Mouse (Mus musculus) telencephalon, adult 2 months (tissue): ENCODE results near the gene Pdik1l.
"Not testable (repeated sequence)": the region's sequence is repeated elsewhere in the genome, so short reads cannot be mapped to it uniquely, and the experiment has no call there.

ENCODE experiments used
- DNase-seq: peaks from one replicate; pipeline ENCODE4 v3.0.0-alpha.2; 2011; ENCODE audit warnings: low read depth, low spot score

Gene Pdik1l

GRCm38 (mm10) chr4:134298626-134299497 is 11.2 kb upstream of the Pdik1l start:
- DNase-seq, result no peak

GRCm38 (mm10) chr4:134297369-134297768 is 9.7 kb upstream of the Pdik1l start:
- DNase-seq, result no peak

DNA sequence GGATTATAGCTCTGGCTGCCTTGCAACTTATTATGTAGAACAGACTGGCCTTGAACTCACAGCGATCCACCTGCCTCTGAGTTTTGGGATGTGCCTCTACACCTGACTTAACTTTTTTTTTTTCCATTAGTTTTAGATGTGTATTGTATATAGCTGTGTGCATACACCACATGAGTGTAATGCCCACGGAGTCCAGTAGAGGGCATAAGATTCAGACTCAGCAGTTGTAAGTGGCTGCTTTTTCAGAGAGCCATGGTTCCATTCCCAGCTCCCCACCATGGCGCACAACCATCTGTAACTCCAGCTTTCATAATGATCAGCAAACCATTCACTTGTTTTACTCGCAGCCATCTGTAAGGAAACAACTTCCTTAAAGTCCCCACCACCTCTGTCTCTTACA is 8.8 kb upstream of the Pdik1l start:
- DNase-seq, result no peak

DNA sequence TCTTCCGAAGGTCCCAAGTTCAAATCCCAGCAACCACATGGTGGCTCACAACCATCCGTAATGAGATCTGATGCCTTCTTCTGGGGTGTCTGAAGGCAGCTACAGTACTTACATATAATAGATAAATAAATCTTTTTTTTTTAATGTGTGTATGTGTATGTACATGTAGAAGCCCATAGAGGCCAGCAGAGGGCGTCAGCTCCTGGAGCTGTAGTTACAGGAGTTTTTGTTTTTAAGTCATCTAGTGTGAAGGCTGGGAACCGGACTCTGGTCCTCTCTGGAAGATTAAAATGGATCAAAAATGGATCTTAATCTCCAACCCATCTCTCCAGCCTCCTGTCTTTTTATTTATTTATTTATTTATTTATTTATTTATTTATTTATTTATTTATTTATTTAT is 8.4 kb upstream of the Pdik1l start:
- not testable (repeated sequence) for DNase-seq

DNA sequence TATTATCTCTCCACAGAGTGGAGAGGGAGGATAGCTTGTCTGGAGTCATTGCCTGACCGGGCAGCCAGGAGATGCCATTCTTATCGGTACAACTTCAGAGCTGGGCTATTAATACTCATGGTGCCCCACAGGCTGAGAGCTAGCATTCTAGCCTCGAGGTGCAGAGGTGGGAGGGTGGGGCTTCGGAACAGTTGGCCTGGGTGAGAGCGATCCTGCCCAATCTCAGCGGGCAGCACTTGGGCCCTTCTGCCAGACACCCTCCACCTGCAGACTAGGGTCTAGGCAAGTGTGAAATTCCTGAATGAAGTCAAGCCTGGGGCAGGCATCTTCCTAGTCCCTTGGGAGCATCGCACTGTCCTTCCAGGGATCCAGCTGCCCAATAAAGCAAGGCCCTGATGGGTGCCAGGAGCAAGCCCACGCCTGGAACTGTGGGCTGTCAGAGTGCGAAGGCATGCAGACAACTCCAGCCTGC is 6.0 kb upstream of the Pdik1l start:
- DNase-seq, result no peak

DNA sequence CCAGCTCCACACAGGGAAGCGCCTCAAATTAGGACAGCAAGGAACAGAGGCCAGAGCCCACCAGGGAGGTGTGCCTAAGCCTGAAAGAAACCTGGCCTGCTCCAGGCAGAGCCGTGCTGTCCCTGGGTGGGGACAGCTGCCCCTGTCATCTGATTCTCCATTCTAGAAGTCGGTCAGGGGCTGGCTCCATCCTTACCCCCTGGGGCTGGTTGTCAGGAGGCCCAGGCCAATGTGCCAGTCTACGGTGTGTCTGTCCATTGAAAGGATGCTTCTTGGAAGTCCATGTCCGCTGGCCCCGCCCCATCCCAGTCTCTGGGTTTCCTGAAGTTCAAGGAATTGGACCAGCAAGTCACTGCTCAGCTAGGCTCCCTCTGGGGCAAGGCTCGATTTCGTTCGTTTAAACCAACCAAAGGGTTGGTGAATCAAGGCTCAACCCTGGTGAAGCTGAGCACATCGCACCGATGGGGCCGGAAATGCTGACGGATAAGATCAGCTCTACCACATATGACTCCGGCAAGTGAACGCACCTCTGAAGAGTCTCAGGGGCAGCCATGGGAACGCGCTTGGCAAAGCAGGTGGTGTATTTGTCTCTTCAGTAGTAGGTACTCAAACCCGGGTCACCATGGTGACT is 5.5 kb upstream of the Pdik1l start:
- DNase-seq, result no peak

GRCm38 (mm10) chr4:134292067-134292466 is 4.4 kb upstream of the Pdik1l start:
- DNase-seq, result no peak

DNA sequence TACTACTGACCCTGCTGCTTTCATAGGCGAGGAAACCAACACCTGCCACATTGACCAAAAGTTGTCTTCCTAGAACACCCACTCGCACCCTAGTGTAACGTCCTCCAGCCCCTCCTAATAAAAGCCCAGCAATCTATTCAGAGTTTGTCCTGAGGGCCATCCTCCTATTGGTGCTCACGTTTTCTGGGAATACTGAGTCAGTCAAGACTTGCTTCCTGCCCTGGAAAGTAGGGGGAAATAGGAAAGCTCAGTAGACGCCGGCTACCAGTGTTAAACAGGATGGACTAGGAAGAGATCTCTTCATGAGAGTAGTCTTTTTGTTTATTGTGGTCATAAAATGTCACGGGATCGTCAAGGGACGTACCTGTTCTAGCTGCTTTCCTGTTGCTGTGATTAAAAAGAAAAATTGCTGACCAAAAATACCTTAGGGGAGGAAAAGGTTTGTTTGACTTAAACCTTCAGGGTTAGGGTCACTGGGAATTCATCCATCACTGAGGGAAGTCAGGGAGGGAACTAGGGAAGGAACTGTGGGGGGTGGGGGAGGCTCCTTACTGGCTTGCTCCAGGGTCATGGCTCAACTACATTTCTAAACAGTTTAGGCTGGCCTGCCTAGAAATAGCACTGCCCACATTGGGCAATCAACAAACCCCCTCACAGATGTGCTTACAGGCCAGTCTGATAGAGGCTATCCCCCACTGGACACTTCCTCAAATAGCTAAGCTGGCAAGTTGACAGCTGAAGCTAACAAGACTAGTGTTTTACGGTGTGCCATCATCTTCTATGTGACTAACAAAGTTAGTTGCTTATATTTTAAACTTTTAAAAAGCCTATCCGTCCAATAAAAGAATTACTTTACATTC is 932 bp upstream of the Pdik1l start:
- DNase-seq, result no peak

DNA sequence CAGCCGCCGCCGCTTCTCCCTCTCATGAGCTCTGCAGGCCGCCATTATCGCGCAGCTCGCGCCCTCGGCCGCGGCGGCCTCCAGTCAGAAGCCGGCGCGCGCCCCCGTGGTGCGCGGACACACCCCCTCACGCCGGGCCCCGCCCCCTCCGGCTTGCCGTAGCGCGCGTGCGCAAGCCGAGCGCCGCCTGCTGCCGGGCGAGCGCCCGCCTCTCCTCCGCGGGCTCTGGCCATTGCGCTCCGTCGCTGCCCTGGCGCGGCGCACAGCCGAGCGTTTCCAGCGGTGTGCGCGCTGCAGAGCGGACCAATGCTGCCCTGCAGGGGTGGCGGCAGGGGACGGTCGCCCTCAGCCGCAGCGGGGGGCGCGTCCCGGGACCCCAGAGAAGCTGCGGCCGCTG is 529 bp downstream of the Pdik1l start:
- DNase-seq, result no peak

- no peak for DNase-seq
Measured at GRCm38 (mm10) chr4:134286226-134287167, 1.2 kb downstream of the Pdik1l start.

- no peak for DNase-seq
Measured at GRCm38 (mm10) chr4:134284942-134285341, 2.8 kb downstream of the Pdik1l start.

GRCm38 (mm10) chr4:134273417-134274345 is 14.0 kb downstream of the Pdik1l start:
- no peak for DNase-seq

DNA sequence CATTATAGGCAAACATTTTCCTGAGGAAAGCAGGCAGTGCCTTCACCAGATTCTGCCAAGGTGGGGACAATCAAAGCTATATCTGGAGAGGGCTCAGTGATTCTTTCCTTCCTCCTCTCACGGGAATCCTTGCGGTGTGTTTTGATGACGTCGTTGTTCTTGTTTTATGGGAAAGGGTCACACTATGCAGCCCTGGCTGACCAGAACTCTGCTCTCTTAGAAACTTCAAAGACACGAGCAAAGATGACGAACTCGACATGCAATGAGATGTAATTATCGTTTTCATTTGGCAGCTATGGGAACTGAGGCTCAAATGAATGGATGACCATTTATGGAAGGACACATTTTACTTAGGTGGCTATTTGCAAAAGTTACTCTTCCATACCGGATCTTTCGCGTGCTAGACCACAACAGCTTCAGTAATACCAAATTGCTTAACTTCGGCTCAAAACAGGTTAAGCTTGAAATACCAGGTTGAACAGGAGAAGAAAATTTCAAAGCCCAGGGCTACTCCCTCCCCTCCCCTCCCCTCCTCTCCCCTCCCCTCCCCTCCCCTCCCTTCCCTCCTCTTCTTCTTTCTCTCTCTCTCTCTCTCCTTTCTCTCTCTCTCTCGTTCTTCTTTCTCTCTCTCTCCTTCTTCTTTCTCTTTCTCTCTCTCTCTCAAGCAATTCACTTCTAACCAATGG is 14.8 kb downstream of the Pdik1l start:
- DNase-seq, result no peak

- no peak for DNase-seq
Measured at GRCm38 (mm10) chr4:134271979-134272378, 15.7 kb downstream of the Pdik1l start.

GRCm38 (mm10) chr4:134269622-134270021 is 18.1 kb downstream of the Pdik1l start:
- DNase-seq, result not testable (repeated sequence)

GRCm38 (mm10) chr4:134268102-134268655 is 19.5 kb downstream of the Pdik1l start:
- DNase-seq, result no peak

DNA sequence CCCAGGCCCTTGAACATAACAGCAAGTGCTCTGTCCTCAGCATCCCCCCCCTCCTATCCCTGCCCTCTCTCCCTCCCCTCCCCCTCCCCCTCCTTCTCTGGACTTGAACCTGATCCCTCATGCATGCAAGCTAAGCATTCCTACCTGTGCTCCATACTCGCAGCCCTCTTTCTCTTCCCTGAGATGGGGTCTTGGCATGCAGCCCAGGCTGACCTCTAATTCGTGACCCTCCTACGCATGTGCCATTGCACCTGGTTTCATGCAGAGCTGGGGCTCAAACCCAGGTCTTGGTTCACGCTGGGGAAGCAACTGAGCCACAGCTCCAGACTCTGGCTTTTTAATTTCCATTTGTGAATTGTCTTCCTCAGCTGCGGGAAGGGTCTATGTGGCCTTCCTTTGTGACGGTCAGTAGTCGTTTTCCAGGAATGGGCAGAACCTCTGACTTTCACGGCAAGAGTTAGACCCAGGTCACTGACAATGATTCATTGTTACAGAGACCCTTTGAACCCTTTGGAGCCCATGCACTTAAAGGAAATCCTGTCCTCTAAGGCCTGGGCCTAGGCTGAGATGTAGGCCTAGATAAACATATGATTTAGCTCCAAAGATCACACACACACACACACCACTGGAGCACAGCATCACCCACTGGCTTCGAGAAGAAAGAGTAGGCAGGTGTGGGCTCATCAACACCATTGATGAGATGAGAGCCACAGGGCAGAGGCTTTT is 21.7 kb downstream of the Pdik1l start:
- no peak for DNase-seq

DNA sequence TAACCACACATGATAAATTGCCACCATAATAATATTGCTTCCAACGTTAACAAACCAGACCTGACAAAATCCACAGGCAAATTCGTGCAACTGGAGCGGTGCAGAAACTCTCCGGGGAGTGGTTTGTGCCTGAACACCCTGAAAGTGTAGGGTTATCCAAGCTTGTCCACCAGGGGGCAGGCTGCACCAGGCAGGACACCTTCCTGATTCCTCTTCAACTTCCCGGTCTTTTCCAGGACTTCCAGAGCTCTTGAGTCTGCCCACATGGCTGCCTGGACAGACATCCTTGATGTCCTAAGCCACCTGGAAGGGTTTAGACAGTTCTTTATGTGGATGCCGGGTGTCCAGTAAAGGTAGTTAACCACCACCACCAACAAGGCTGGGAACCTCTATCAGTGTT is 24.5 kb downstream of the Pdik1l start:
- no peak for DNase-seq
